Mouse (Mus musculus) megakaryocyte, embryonic 14.5 days (primary cell): ENCODE results near the gene Bin2. TPM values are rescaled to one million over a fixed set of nuclear protein-coding genes. Genes with fewer than 3 reads are reported as not detected.

Experiments
- H3K27me3 ChIP-seq: replicated peaks from 2 replicates; pipeline ENCODE3; 2012; ENCODE audit warnings: inconsistent platforms
- H3K36me3 ChIP-seq: replicated peaks from 2 replicates; pipeline ENCODE3; 2012; ENCODE audit warnings: low read length, inconsistent platforms, mixed read lengths
- H3K4me1 ChIP-seq: 2 replicates; pipeline ENCODE4 v1.6.1; 2012; ENCODE audit warnings: inconsistent platforms
- H3K4me3 ChIP-seq: replicated peaks from 2 replicates; pipeline ENCODE3; 2012; ENCODE audit warnings: moderate library complexity, mild to moderate bottlenecking, inconsistent platforms
- H3K9me3 ChIP-seq: 2 replicates; pipeline ENCODE4 v1.6.1; 2012; ENCODE audit warnings: inconsistent platforms
- FLI1 ChIP-seq: IDR thresholded peaks from 2 replicates; pipeline ENCODE4 v1.6.1; 2012; ENCODE audit warnings: low read length, inconsistent platforms, mixed read lengths
- GATA1 ChIP-seq: IDR thresholded peaks from 3 replicates; pipeline ENCODE4 v1.6.1; 2012; ENCODE audit warnings: mixed read lengths, low read length, inconsistent platforms, borderline replicate concordance
- polyA plus RNA-seq: library from polyadenylated mRNA; stranded (reverse); fragments of >175 nt; gene quantifications from 2 replicates; pipeline ENCODE4 v1.2.3, GENCODE M21; 2012; ENCODE audit warnings: low replicate concordance; ENCODE audit not compliant: insufficient read depth

The Bin2 gene
- 2,082 and 2,619 TPM in 2 replicates for polyA plus RNA-seq

DNA sequence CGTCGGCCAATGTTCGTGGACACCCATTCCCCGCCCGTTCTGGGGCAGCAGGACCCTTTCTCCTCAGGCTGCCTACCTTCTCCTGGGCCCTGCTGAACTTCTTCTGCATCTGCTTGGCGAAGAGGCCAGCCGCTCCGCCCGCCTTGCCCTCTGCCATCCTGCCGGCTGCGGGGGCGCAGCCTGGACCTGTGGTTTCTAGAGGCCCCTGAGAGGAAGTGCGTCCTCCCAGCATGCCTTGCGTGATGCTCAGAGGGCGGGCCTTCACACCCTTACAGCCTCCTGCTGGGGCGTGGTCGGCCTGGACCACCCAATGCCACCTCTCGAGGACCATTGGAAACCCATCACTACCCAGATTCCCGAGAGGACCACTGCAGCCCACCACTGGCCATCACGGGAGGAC, at the start of gene Bin2:
Gene Bin2, minus strand, starts transcription at position 217 of the 400 bp plus-strand sequence.
- peaks cover 49% of the 10 kb centered on the region for H3K36me3 ChIP-seq
- peak within 1 kb of the TSS; percentile 91 for H3K4me3 ChIP-seq
- TF ChIP-seq FLI1, result no peak
- no peak for TF ChIP-seq GATA1
- H3K4me1 ChIP-seq, result peaks cover 73% of the 10 kb centered on the region
- no peaks in the 10 kb centered on the region for H3K27me3 ChIP-seq
- H3K9me3 ChIP-seq, result no peaks in the 10 kb centered on the region

GRCm38 (mm10) chr15:100718572-100718971, 49.2 kb upstream of the Bin2 start:
- TF ChIP-seq FLI1 (no peak), GATA1 (no peak)
- Histone ChIP-seq H3K4me3 (no peak overlapping the region), H3K27me3 (peaks cover 56% of the 10 kb centered on the region), H3K9me3 (peaks cover 14% of the 10 kb centered on the region), H3K4me1 (peaks cover 53% of the 10 kb centered on the region), H3K36me3 (peaks cover 43% of the 10 kb centered on the region)

GRCm38 (mm10) chr15:100717933-100718332, 48.6 kb upstream of the Bin2 start:
- H3K27me3 ChIP-seq, result peaks cover 59% of the 10 kb centered on the region
- TF ChIP-seq GATA1 (no peak), FLI1 (no peak)
- peaks cover 48% of the 10 kb centered on the region for H3K36me3 ChIP-seq
- no peak overlapping the region for H3K4me3 ChIP-seq
- H3K4me1 ChIP-seq, result peaks cover 47% of the 10 kb centered on the region
- peaks cover 14% of the 10 kb centered on the region for H3K9me3 ChIP-seq

- H3K4me3 ChIP-seq, result no peak overlapping the region
- peaks cover 21% of the 10 kb centered on the region for H3K9me3 ChIP-seq
- H3K4me1 ChIP-seq, result peaks cover 36% of the 10 kb centered on the region
- H3K27me3 ChIP-seq, result peaks cover 68% of the 10 kb centered on the region
- no peak for TF ChIP-seq GATA1
- TF ChIP-seq FLI1, result no peak
- H3K36me3 ChIP-seq, result peaks cover 66% of the 10 kb centered on the region
These were observed 46.1 kb upstream of the Bin2 start for GRCm38 (mm10) chr15:100715399-100715993.

DNA sequence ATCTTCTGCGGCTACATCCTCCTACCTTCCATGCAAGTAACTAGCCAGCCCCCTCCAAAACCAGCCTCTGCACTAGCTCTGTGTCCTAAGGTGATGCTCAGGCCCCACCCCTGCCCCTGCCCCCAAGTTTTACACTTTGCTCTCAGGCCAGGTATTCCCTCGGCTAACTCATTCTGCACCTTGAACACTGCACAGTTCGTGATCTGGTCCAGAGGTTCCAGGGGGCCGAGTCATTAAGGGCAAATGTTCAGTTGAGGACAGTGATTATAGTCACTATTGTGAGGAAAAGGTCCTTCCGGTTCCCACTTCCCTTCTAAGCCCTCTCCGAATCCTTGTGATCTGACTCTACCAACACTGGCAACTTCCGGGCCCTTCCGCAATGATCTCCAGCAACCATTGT, 45.1 kb upstream of the Bin2 start:
- Histone ChIP-seq H3K9me3 (peaks cover 16% of the 10 kb centered on the region), H3K4me1 (peaks cover 37% of the 10 kb centered on the region), H3K36me3 (peaks cover 56% of the 10 kb centered on the region), H3K4me3 (no peak overlapping the region), H3K27me3 (peaks cover 66% of the 10 kb centered on the region)
- TF ChIP-seq GATA1 (no peak), FLI1 (no peak)

- TF ChIP-seq FLI1, result no peak
- TF ChIP-seq GATA1, result no peak
- peaks cover 77% of the 10 kb centered on the region for H3K27me3 ChIP-seq
- H3K9me3 ChIP-seq, result peaks cover 11% of the 10 kb centered on the region
- peaks cover 38% of the 10 kb centered on the region for H3K36me3 ChIP-seq
- no peak overlapping the region for H3K4me3 ChIP-seq
- H3K4me1 ChIP-seq, result peaks cover 52% of the 10 kb centered on the region
These were observed 41.5 kb upstream of the Bin2 start for GRCm38 (mm10) chr15:100710838-100711237.

- Histone ChIP-seq H3K4me1 (peaks cover 64% of the 10 kb centered on the region), H3K36me3 (peaks cover 33% of the 10 kb centered on the region), H3K4me3 (peak overlapping the region; percentile 33), H3K27me3 (peaks cover 76% of the 10 kb centered on the region), H3K9me3 (peaks cover 11% of the 10 kb centered on the region)
- TF ChIP-seq FLI1 (no peak), GATA1 (no peak)
These were observed 39.2 kb upstream of the Bin2 start for GRCm38 (mm10) chr15:100708433-100709078.

GRCm38 (mm10) chr15:100706226-100706625, 36.9 kb upstream of the Bin2 start:
- Histone ChIP-seq H3K4me1 (peaks cover 81% of the 10 kb centered on the region), H3K4me3 (peak overlapping the region; percentile 86), H3K27me3 (peaks cover 67% of the 10 kb centered on the region), H3K9me3 (no peaks in the 10 kb centered on the region), H3K36me3 (peaks cover 23% of the 10 kb centered on the region)
- TF ChIP-seq FLI1 (peak; percentile 71), GATA1 (peak; percentile 47; the same call in 1 of the 3 replicates)

GRCm38 (mm10) chr15:100705376-100705775, 36.0 kb upstream of the Bin2 start:
- no peak for TF ChIP-seq GATA1
- no peak for TF ChIP-seq FLI1
- H3K4me1 ChIP-seq, result peaks cover 90% of the 10 kb centered on the region
- no peaks in the 10 kb centered on the region for H3K9me3 ChIP-seq
- H3K27me3 ChIP-seq, result peaks cover 66% of the 10 kb centered on the region
- peaks cover 19% of the 10 kb centered on the region for H3K36me3 ChIP-seq
- no peak overlapping the region for H3K4me3 ChIP-seq

DNA sequence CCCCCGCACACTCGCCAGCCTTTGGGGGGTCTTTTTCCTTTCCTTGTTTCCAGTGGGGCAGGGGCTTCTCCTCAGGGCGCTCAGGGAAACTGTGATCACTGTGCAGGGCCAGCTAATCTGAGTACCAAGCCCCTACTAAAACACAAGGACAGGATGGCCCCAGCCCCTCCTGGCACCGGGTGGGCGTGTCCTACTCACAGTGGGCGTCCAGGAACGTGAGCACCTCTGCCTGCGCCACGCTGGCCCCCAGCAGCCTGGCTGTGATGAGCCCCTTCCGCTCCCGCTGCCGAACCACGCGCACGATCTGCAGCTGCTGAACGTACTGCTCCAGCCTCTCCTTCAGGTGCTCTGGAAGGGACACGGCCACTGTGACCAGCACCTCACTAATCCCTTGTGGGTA, 34.6 kb upstream of the Bin2 start:
- TF ChIP-seq GATA1, result no peak
- TF ChIP-seq FLI1, result no peak
- Histone ChIP-seq H3K36me3 (peaks cover 24% of the 10 kb centered on the region), H3K9me3 (no peaks in the 10 kb centered on the region), H3K4me1 (peaks cover 95% of the 10 kb centered on the region), H3K4me3 (peak overlapping the region; percentile 38), H3K27me3 (peaks cover 68% of the 10 kb centered on the region)
